Mouse (Mus musculus): ENCODE measurements at regions not wholly inside any gene's neighbourhood (a gene's known extent, or its start where the extent isn't known, plus 50 kb on each side); places are given as distances from the start of the nearest gene placed in this dataset.

DNA sequence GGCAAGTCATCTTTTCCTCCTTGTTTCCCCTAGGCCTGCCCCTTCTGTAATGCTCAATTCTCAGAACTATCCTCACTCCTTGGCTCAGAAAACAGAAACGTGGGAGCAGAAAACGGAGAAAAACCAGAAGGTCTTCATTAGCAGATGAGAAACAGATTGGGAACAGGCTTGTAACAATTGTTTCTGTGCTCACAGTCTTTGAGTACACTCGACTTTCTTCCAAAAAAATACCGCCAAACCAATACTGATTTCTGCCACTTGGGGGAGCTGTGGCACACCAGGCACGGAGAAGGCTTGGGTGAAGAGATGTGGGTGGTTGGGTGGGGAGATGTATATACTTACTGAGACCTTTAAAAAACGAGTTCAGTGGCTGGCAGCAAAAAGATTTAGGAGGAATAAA, 80.8 kb upstream of the 4930583I09Rik start:
- Histone ChIP-seq H3K4me2 (ENCODE audit: low read length) (no peak overlapping the region), H3K4me1 (ENCODE audit: control insufficient read depth, insufficient read depth, low read depth, low read length) (peaks cover 4% of the 10 kb centered on the region), H3K4me3 (ENCODE audit: low read length) (no peak overlapping the region), H3K9ac (ENCODE audit: low read depth, low read length) (no peak overlapping the region), H3K9me3 (ENCODE audit: control insufficient read depth, low read length) (no peaks in the 10 kb centered on the region), H3K36me3 (ENCODE audit: control insufficient read depth, insufficient read depth, low read length) (no peaks in the 10 kb centered on the region), H3K27ac (ENCODE audit: low read depth, low read length) (no peak overlapping the region), H3K27me3 (replicated peaks; ENCODE audit: control insufficient read depth, insufficient read depth, low read length) (no peaks in the 10 kb centered on the region)
- no peak for ATAC-seq
- WGBS, result 78% methylated on average over 6 of the region's 6 CpGs

DNA sequence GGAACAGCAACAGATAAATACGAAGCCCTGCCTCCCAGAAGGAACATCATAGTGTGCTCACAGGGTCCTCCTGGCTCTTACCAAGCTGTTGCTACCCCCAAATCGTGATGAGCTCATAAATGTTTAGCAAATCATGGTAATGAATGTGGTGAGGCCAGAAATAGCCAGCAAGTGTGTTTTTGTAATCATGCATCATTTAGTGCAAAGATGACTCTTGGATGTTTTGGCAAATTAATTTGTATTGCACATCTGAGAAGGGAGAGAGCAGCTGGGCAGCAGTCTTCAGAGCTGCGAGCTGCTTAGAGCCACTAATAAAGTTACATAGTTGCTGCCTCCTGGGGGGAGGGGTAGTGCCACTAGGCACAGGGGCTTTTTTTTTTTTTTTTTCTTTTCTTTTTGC, 79.8 kb upstream of the 4930583I09Rik start:
- H3K27ac ChIP-seq (ENCODE audit: low read depth, low read length), result no peak overlapping the region
- no peak overlapping the region for H3K9ac ChIP-seq (ENCODE audit: low read depth, low read length)
- no peaks in the 10 kb centered on the region for H3K9me3 ChIP-seq (ENCODE audit: control insufficient read depth, low read length)
- 26% methylated on average over 3 of the region's 3 CpGs for WGBS
- no peaks in the 10 kb centered on the region for H3K27me3 ChIP-seq (replicated peaks; ENCODE audit: control insufficient read depth, insufficient read depth, low read length)
- H3K4me3 ChIP-seq (ENCODE audit: low read length), result no peak overlapping the region
- ATAC-seq, result 0 out of 2 replicates have a peak, but pooled peaks have one; percentile 51
- no peaks in the 10 kb centered on the region for H3K36me3 ChIP-seq (ENCODE audit: control insufficient read depth, insufficient read depth, low read length)
- peaks cover 4% of the 10 kb centered on the region for H3K4me1 ChIP-seq (ENCODE audit: control insufficient read depth, insufficient read depth, low read depth, low read length)
- H3K4me2 ChIP-seq (ENCODE audit: low read length), result no peak overlapping the region

DNA sequence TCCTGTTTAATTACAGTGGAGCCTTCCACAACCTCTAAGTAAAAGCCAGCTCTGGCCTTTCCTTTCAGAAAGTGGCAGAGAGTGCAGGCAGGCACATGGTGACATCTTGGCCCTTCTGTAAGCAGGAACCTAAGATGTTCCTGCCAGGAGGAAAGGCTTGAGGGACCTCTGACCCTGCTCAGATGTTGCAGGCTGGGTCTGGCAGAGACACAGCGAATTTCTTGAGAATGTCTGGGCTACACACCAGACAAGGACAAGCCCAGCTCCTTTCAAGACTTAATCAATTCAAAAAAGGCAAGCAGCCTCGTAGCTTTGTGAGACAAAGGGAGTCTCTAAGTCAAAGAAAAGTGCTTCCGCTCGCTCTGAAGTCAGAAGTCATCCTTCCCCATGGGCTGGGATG, 79.2 kb upstream of the 4930583I09Rik start:
- WGBS, result 13% methylated on average over 4 of the region's 4 CpGs
- Histone ChIP-seq H3K27me3 (replicated peaks; ENCODE audit: control insufficient read depth, insufficient read depth, low read length) (no peaks in the 10 kb centered on the region), H3K9ac (ENCODE audit: low read depth, low read length) (no peak overlapping the region)

DNA sequence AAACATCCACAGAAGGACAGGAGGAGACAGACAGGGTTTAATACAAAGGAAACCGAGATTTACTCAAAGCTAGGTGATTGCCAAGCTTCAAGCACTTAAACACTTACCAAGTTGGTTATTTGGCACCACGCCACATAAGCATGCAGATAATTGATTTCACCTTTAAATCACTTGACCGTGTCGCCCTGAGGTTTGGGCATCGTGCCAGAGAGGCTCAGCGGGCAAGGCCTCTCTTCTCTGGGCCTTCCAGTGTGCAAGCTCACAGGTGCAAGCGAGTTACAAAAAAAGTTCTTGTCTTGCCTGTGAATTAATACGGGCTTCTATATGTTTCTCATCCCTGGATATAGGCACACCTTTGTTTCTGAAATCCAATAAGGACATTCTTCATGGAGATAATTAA, 78.4 kb upstream of the 4930583I09Rik start:
- ATAC-seq, result no peak
- H3K27me3 ChIP-seq (replicated peaks; ENCODE audit: control insufficient read depth, insufficient read depth, low read length), result no peaks in the 10 kb centered on the region
- H3K9ac ChIP-seq (ENCODE audit: low read depth, low read length), result no peak overlapping the region
- no peaks in the 10 kb centered on the region for H3K36me3 ChIP-seq (ENCODE audit: control insufficient read depth, insufficient read depth, low read length)
- peaks cover 4% of the 10 kb centered on the region for H3K4me1 ChIP-seq (ENCODE audit: control insufficient read depth, insufficient read depth, low read depth, low read length)
- no peak overlapping the region for H3K4me3 ChIP-seq (ENCODE audit: low read length)
- no peaks in the 10 kb centered on the region for H3K9me3 ChIP-seq (ENCODE audit: control insufficient read depth, low read length)
- no peak overlapping the region for H3K27ac ChIP-seq (ENCODE audit: low read depth, low read length)
- no peak overlapping the region for H3K4me2 ChIP-seq (ENCODE audit: low read length)
- 29% methylated on average over 8 of the region's 8 CpGs for WGBS

More for the DNA sequence above, 79.2 kb upstream of the 4930583I09Rik start:
- Histone ChIP-seq H3K4me1 (ENCODE audit: control insufficient read depth, insufficient read depth, low read depth, low read length) (peaks cover 4% of the 10 kb centered on the region), H3K4me3 (ENCODE audit: low read length) (no peak overlapping the region), H3K36me3 (ENCODE audit: control insufficient read depth, insufficient read depth, low read length) (no peaks in the 10 kb centered on the region), H3K27ac (ENCODE audit: low read depth, low read length) (peak overlapping the region; percentile 17; the same call in 1 of the 2 replicates), H3K4me2 (ENCODE audit: low read length) (no peak overlapping the region), H3K9me3 (ENCODE audit: control insufficient read depth, low read length) (no peaks in the 10 kb centered on the region)
- ATAC-seq, result peak; percentile 69

DNA sequence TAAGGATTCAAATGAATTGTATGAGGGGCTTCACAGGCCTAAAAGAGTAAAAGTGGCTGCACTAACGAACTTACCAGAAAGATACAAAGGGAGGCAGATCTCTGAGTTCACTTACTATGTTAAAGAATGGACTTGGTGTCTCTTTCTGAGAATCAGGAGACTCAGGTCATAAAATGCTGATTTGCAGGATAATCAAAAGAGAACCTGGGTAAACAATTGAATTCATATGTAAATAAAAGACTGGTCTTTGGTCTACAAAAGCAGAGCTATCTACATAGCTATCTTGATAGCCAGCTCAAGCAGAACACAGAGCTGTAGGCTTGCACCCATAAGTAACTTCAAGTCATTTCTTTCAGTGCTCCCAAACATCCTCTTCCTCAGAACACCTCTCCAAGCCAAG, 72.8 kb upstream of the 4930583I09Rik start:
- Histone ChIP-seq H3K9me3 (ENCODE audit: control insufficient read depth, low read length) (no peaks in the 10 kb centered on the region; the same call in 1 of the 2 replicates), H3K27me3 (replicated peaks; ENCODE audit: control insufficient read depth, insufficient read depth, low read length) (no peaks in the 10 kb centered on the region), H3K4me1 (ENCODE audit: control insufficient read depth, insufficient read depth, low read depth, low read length) (no peaks in the 10 kb centered on the region), H3K36me3 (ENCODE audit: control insufficient read depth, insufficient read depth, low read length) (no peaks in the 10 kb centered on the region), H3K9ac (ENCODE audit: low read depth, low read length) (no peak overlapping the region), H3K27ac (ENCODE audit: low read depth, low read length) (no peak overlapping the region), H3K4me2 (ENCODE audit: low read length) (no peak overlapping the region), H3K4me3 (ENCODE audit: low read length) (no peak overlapping the region)
- no peak for ATAC-seq
- 78% methylated on average over 1 of the region's 1 CpGs for WGBS

DNA sequence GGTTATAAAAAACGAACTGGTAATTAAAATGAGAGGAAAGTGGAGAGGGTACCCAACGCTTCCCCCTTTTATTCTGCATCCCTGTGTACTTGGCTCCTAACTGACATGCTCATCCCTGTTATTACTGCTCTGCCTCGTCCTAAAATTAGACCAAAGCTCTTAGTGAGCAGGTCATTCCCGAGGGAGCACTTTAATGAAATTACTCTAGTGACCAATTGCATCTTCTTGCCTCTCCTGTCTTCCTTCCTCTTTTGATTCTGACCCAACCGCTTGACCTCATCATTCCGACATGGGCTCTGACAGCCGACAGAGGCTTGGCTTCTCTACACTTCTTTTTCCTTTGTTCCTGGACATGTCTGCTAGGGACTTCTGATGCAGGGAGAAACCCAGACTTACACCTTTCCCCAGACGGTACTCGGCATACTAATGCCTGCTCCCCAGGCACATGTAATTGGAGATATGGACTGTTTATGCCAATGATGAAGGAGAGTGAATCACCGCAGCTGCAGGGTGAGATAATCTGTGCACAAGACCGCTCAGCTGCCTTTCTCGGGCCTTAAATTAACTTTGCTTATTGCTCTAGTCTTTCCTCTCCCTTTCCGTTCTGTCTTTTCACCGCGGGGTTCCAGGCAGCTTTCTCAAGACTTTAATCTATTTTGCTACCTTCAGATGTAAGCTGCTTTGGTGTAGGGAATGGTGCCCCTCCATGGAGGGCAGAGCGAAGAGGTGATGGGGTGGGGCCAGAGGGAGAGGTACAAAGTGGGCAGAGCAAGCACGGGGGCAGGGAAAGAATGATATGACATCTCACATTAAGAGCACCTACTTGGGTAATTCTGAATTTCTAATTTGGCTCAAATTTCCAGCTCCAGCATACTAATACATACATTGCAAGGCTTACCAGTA, 66.1 kb upstream of the 4930583I09Rik start:
- no peak overlapping the region for H3K4me2 ChIP-seq (ENCODE audit: low read length)
- H3K9ac ChIP-seq (ENCODE audit: low read depth, low read length), result no peak overlapping the region
- H3K27ac ChIP-seq (ENCODE audit: low read depth, low read length), result no peak overlapping the region
- no peaks in the 10 kb centered on the region for H3K9me3 ChIP-seq (ENCODE audit: control insufficient read depth, low read length)
- no peak overlapping the region for H3K4me3 ChIP-seq (ENCODE audit: low read length)
- H3K27me3 ChIP-seq (replicated peaks; ENCODE audit: control insufficient read depth, insufficient read depth, low read length), result no peaks in the 10 kb centered on the region
- no peaks in the 10 kb centered on the region for H3K36me3 ChIP-seq (ENCODE audit: control insufficient read depth, insufficient read depth, low read length)
- WGBS, result 55% methylated on average over 17 of the region's 17 CpGs
- H3K4me1 ChIP-seq (ENCODE audit: control insufficient read depth, insufficient read depth, low read depth, low read length), result no peaks in the 10 kb centered on the region
- ATAC-seq, result 0 out of 2 replicates have a peak, but pooled peaks have one; percentile 24

DNA sequence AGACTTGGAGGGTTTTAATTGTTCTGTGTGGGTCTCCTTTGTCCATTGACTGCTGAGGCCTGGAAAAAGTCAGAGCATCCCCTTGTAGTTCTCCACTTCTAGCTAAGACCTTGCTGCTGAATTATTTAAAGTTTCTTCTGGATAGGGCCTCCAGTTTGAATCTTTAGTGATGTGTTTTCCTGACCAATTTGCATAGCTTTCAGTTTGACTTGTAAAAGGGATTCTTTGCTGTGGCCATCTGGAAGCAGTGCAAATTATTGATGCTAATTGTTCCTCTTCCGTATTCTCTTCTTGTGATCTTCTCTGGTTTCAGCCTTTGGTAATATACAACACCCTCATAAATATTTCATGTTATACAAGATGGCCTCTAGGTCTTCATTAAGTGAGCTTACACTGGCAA, 61.6 kb upstream of the 4930583I09Rik start:
- Histone ChIP-seq H3K27me3 (replicated peaks; ENCODE audit: control insufficient read depth, insufficient read depth, low read length) (no peaks in the 10 kb centered on the region), H3K4me3 (ENCODE audit: low read length) (no peak overlapping the region), H3K9ac (ENCODE audit: low read depth, low read length) (no peak overlapping the region), H3K27ac (ENCODE audit: low read depth, low read length) (no peak overlapping the region), H3K4me1 (ENCODE audit: control insufficient read depth, insufficient read depth, low read depth, low read length) (no peaks in the 10 kb centered on the region), H3K4me2 (ENCODE audit: low read length) (no peak overlapping the region), H3K9me3 (ENCODE audit: control insufficient read depth, low read length) (no peaks in the 10 kb centered on the region), H3K36me3 (ENCODE audit: control insufficient read depth, insufficient read depth, low read length) (no peaks in the 10 kb centered on the region)
- ATAC-seq, result no peak
- 38% methylated on average over 1 of the region's 1 CpGs for WGBS

DNA sequence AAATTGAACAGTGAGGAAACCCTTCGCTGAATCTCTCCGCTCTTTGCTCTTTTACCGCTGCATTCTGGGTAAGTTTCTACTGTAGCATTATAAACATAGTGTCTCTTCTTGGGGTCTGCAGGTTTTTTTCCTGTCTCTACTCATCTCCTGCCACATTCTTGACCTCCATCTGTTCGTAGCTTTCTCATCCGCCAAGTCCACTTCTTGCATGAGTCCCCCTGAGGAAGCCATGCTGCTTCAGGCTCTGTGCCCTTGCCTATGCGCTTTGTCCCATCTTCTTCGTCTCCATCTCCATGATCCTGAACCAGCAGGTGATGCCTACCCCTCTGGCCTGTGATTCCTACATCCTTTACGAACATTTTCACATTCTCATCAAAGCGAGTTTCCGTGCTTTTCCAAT, 60.0 kb upstream of the 4930583I09Rik start:
- no peak for ATAC-seq
- Histone ChIP-seq H3K4me1 (ENCODE audit: control insufficient read depth, insufficient read depth, low read depth, low read length) (no peaks in the 10 kb centered on the region), H3K27me3 (replicated peaks; ENCODE audit: control insufficient read depth, insufficient read depth, low read length) (no peaks in the 10 kb centered on the region), H3K4me3 (ENCODE audit: low read length) (no peak overlapping the region), H3K9ac (ENCODE audit: low read depth, low read length) (no peak overlapping the region), H3K9me3 (ENCODE audit: control insufficient read depth, low read length) (no peaks in the 10 kb centered on the region), H3K36me3 (ENCODE audit: control insufficient read depth, insufficient read depth, low read length) (no peaks in the 10 kb centered on the region), H3K4me2 (ENCODE audit: low read length) (no peak overlapping the region), H3K27ac (ENCODE audit: low read depth, low read length) (no peak overlapping the region)
- WGBS, result 90% methylated on average over 10 of the region's 10 CpGs

DNA sequence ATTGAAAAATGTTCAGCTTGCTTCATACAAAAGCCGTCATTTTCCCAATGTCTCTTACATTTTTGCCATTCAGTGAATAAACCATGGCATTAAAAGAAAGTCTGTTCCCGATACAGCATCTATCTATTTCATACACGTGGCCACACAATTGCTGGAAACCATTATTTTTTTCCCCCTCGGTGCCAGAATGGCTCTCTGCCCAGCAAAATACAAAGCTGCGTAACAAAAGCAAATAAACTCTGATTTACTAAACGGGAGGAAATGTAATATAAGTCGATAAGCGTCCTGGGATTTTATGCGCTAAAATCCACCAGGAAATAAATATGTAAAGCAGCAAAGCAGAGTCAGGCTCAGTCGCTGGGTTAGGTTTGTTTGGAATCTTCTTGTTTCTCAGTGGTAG, 59.6 kb upstream of the 4930583I09Rik start:
- no peak overlapping the region for H3K4me3 ChIP-seq (ENCODE audit: low read length)
- ATAC-seq, result no peak
- H3K9me3 ChIP-seq (ENCODE audit: control insufficient read depth, low read length), result no peaks in the 10 kb centered on the region
- H3K4me2 ChIP-seq (ENCODE audit: low read length), result no peak overlapping the region
- WGBS, result 70% methylated on average over 10 of the region's 10 CpGs
- H3K9ac ChIP-seq (ENCODE audit: low read depth, low read length), result no peak overlapping the region
- no peak overlapping the region for H3K27ac ChIP-seq (ENCODE audit: low read depth, low read length)
- H3K4me1 ChIP-seq (ENCODE audit: control insufficient read depth, insufficient read depth, low read depth, low read length), result no peaks in the 10 kb centered on the region
- no peaks in the 10 kb centered on the region for H3K36me3 ChIP-seq (ENCODE audit: control insufficient read depth, insufficient read depth, low read length)
- no peaks in the 10 kb centered on the region for H3K27me3 ChIP-seq (replicated peaks; ENCODE audit: control insufficient read depth, insufficient read depth, low read length)
